Mouse (Mus musculus) megakaryocyte, embryonic 14.5 days (primary cell): ENCODE results near the gene Gse1. TPM values are rescaled to one million over a fixed set of nuclear protein-coding genes. Genes with fewer than 3 reads are reported as not detected.

Experiments
- H3K27me3 ChIP-seq: replicated peaks from 2 replicates; pipeline ENCODE3; 2012; ENCODE audit warnings: inconsistent platforms
- H3K36me3 ChIP-seq: replicated peaks from 2 replicates; pipeline ENCODE3; 2012; ENCODE audit warnings: low read length, inconsistent platforms, mixed read lengths
- H3K4me1 ChIP-seq: 2 replicates; pipeline ENCODE4 v1.6.1; 2012; ENCODE audit warnings: inconsistent platforms
- H3K4me3 ChIP-seq: replicated peaks from 2 replicates; pipeline ENCODE3; 2012; ENCODE audit warnings: moderate library complexity, mild to moderate bottlenecking, inconsistent platforms
- H3K9me3 ChIP-seq: 2 replicates; pipeline ENCODE4 v1.6.1; 2012; ENCODE audit warnings: inconsistent platforms
- FLI1 ChIP-seq: IDR thresholded peaks from 2 replicates; pipeline ENCODE4 v1.6.1; 2012; ENCODE audit warnings: low read length, inconsistent platforms, mixed read lengths
- GATA1 ChIP-seq: IDR thresholded peaks from 3 replicates; pipeline ENCODE4 v1.6.1; 2012; ENCODE audit warnings: mixed read lengths, low read length, inconsistent platforms, borderline replicate concordance
- polyA plus RNA-seq: library from polyadenylated mRNA; stranded (reverse); fragments of >175 nt; gene quantifications from 2 replicates; pipeline ENCODE4 v1.2.3, GENCODE M21; 2012; ENCODE audit warnings: low replicate concordance; ENCODE audit not compliant: insufficient read depth

The Gse1 gene
- polyA plus RNA-seq, 1 experiment = 163 TPM

DNA sequence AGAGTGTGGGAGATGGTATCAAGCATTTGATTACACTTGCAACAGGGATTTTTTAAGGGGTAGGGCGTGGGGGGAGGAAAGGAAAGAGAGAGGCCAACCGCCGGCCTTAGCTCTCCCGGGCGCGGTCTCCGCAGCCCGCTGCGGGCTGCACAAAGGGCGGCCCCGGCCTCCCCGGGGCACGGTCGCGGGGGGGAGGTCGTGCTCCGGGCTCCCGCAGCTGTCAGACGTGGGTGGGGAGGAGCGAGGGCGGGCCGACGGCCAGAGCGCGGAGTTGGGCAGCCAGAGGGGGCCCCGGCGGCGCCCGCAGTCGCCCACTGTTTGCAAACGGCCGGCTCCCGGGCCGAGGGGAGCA, 259.1 kb downstream of the Gse1 start:
- H3K4me1 ChIP-seq = peaks cover 62% of the 10 kb centered on the region

DNA sequence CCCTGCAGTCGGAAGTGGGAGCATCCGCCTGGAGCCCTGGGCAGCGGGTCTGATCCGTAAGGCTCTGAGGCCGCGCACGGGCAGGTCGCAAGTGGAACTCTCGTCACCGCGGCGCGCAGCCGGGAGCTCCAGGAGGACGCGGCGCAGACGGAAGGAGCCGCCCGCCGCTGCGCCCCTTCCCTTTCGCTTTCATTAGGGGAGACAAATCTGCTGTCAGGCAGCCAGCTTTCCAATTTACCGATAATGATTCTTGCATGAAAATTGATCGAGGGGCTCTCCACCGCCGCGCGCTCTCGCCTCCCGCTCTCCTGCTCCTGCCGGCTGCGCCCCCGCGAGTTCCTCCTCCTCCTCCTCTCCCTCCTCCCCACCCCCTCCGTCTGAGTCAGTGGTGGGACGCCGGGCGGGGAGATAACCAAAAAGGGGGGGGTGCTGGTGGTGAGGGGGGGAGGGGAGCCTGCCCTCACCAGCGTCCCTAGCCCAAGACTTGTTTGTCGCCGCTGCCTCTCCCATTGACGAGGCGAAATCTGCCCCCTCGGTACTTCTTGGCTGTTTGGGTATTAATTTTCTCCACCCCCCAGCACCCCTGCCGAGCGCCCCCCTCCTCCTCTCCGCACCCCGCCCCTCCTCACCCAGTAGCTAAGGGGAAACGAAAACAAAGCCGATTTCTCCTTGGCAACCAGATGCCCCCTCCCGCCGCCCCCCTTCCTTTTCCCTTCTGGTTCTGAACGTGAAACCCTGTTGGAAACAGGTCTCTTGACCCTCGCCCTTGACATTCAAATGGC, 259.7 kb downstream of the Gse1 start:
- Histone ChIP-seq H3K4me1 (peaks cover 62% of the 10 kb centered on the region), H3K9me3 (no peaks in the 10 kb centered on the region), H3K36me3 (peaks cover 40% of the 10 kb centered on the region), H3K4me3 (peak overlapping the region; percentile 100), H3K27me3 (no peaks in the 10 kb centered on the region)
- TF ChIP-seq FLI1 (no peak), GATA1 (no peak)

More for the DNA sequence above, 259.1 kb downstream of the Gse1 start:
- Histone ChIP-seq H3K9me3 (no peaks in the 10 kb centered on the region), H3K36me3 (peaks cover 35% of the 10 kb centered on the region), H3K4me3 (peak overlapping the region; percentile 100), H3K27me3 (no peaks in the 10 kb centered on the region)
- no peak for TF ChIP-seq GATA1
- no peak for TF ChIP-seq FLI1

DNA sequence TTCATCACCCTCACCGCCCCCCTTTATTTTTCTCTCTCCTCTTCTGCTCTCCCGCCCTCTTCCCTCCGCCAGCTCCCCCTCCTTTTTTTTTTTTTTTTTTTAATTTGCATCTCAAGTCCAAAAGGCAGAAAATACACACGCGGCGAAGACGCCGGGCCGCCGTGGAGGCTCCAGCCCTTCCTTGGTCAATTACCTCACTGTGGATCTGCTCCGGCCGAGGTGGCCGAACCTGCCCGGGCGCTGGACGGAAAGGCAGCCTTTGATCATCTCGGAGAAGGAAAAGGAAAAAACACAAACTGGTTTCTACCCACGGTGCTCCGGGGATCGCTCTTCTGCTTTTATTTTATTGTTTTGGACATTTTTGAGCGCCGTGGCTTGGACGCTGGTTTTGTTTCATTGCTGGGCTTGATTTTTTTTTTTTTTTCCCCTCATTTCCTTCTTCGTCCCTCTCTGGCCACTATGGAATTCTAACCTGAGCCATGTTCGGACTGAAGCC, 260.4 kb downstream of the Gse1 start:
- H3K9me3 ChIP-seq = no peaks in the 10 kb centered on the region
- H3K27me3 ChIP-seq = no peaks in the 10 kb centered on the region
- TF ChIP-seq FLI1 = no peak
- TF ChIP-seq GATA1 = no peak
- H3K4me3 ChIP-seq = peak overlapping the region; percentile 100
- peaks cover 42% of the 10 kb centered on the region for H3K36me3 ChIP-seq
- peaks cover 62% of the 10 kb centered on the region for H3K4me1 ChIP-seq

DNA sequence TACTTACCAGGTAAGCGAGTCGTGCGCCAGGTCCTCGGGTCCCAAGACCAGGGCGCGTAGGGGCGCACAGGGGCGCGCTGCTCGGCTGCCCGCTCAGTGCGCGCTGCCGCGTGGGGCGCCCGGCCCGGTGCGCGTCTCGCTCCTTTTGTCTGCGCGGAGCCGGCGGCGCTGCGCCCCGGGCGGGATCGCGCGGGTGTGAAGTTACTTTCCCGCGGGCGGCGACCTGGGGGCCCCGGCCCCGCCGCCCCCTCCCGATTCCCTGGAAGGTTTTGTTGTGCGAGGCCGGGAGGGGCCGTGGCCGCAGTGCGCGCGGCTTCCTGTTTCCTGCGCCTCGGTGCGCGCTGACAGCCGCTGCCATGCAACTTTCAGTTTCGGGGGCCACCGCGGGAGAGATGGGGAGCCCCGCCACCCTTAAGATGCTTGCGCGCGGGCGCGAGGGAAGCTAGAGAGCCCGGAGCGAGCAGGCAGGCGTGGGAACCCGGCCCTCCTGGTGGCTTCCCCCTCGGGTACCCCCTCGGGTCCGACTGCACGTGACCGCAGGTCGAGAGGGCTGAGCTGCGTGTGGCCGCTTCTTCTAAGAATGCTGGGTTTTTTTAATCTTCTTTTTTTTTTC, 261.0 kb downstream of the Gse1 start:
- TF ChIP-seq FLI1 = no peak
- TF ChIP-seq GATA1 = no peak
- H3K36me3 ChIP-seq = peaks cover 45% of the 10 kb centered on the region
- peak overlapping the region; percentile 100 for H3K4me3 ChIP-seq
- no peaks in the 10 kb centered on the region for H3K9me3 ChIP-seq
- no peaks in the 10 kb centered on the region for H3K27me3 ChIP-seq
- peaks cover 62% of the 10 kb centered on the region for H3K4me1 ChIP-seq

DNA sequence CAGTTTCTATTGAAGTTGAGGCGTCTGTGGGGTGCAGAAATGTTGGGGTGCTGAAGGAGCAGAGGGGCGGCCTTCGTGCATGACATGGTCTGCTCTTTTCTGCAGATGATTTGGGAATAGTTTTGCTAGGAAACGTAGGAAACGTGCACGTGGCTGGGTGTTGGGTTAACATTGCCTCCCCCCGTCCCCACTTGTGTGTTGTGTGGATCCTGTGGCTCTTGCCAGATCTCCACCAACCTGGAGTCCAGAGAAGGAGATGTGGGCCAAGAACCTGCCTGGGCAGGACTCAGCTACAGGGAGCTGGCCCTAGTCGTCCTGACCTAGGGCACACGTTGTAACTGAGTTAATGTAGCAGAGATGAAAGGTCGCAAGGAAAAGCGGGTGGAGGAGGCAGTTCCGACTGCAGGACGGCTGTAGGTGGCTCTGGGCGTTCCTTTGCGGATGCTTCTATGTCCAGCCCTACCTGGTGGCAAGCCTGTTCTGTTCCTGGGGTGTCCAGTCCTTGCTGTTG, 261.6 kb downstream of the Gse1 start:
- H3K9me3 ChIP-seq = no peaks in the 10 kb centered on the region
- peaks cover 62% of the 10 kb centered on the region for H3K4me1 ChIP-seq
- peaks cover 51% of the 10 kb centered on the region for H3K36me3 ChIP-seq
- peak overlapping the region; percentile 100 for H3K4me3 ChIP-seq
- no peak for TF ChIP-seq GATA1
- H3K27me3 ChIP-seq = no peaks in the 10 kb centered on the region

DNA sequence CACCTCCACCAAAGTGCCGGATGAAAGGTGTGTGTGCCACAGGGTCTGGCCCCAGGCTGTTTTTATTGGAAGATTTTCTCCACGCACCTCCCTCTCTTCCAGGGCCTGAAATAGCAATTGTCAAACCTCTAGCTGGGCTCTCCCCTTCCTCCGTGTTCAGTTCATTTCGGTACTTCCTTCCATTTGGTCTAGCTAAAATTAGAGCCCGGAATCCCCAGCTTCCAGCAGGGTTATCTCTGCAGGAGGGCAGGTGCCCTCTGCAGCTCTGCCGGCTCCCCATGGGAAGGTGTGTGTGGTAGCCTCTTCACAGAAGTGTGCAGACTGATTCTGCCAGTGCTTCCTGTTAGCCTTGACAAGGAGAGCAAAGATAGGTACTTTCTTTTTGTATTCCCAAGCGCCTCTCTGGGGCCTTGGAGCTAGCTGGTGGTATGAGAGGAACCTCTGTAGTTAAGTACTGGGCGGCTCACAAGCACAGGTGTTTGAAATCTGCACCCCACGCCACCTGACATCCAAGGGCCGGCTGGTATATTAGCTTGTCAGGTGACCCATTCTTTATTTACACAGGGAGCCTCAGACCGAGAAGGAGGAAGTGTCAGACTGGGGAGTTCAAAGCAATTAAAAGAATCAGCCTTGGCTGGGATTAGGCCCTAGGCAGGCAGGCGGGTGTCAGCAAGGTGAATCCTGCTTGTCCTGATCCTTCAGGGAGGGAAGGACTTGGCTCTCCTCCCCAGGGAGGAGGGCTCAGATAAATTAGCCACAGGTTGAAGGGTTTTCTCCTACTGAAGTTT, 262.3 kb downstream of the Gse1 start:
- Histone ChIP-seq H3K9me3 (no peaks in the 10 kb centered on the region), H3K27me3 (no peaks in the 10 kb centered on the region), H3K4me3 (peak overlapping the region; percentile 100), H3K36me3 (peaks cover 58% of the 10 kb centered on the region), H3K4me1 (peaks cover 62% of the 10 kb centered on the region)
- TF ChIP-seq GATA1 (no peak), FLI1 (no peak)

DNA sequence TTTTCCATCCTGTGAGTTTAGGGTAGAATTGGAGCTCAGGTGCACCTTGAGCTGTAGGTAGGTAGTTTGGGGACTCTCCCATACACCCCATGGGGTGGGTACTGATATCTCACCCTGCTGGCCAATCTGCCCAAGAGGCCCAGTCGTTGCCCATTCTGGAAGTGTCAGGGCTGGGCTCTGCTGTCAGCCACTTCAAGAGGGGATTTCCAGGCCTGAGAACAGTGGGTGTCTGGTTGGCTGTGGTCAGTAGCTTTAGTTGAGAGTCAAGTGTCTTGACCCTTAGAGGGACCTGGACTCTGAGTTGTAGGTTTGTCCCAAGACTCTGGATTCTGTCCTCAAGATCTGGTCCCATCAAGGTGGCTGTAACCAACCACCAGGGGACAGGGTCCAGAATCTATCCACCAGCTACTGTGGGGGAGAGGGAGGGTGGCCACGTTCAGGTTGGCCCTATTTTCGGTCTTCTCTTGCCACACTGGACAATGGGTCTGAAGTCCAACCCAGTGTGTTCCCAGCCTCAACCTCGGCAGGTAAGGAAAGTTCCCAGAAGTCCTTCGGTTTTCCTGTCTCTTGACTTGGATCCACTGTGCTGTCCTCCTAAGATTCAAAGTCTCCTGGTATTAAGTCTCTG, 263.0 kb downstream of the Gse1 start:
- Histone ChIP-seq H3K4me3 (peak overlapping the region; percentile 100), H3K4me1 (peaks cover 62% of the 10 kb centered on the region), H3K36me3 (peaks cover 63% of the 10 kb centered on the region), H3K9me3 (no peaks in the 10 kb centered on the region), H3K27me3 (no peaks in the 10 kb centered on the region)
- TF ChIP-seq GATA1 (no peak), FLI1 (no peak)

DNA sequence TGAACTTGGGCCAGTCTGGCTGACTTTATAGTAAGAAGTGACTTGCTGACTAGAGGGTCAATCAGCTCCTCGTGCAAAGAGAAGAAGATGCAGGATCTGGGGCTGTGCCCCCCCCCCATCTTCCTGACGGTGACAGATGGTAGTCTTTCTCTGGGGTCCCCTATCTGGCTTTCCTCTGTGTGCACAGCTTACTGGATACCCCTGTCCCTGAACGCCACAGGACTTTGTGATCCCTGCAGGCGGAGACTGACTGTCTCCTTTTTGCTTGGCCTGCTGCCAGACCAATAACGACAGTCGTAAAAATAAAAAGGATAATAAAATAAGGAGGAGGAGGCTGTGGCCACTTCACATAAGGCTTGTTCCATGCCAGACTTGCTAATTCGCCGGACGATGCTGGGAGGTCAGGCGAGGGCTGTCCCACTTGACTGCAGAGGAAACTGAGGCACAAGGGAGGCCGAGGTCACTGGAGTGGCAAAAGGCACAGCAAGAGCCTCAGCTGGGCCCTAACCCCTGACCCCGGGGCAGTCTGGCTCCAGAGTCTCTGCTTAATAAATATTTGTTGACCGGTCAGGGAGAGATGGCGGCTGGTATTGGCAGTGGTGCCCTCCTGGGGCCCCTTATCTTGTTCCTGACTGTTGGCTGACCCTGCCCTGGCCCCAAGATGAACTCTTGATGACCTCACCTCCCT, 264.1 kb downstream of the Gse1 start:
- H3K36me3 ChIP-seq = peaks cover 74% of the 10 kb centered on the region
- no peaks in the 10 kb centered on the region for H3K27me3 ChIP-seq
- no peaks in the 10 kb centered on the region for H3K9me3 ChIP-seq
- H3K4me1 ChIP-seq = peaks cover 67% of the 10 kb centered on the region
- peak overlapping the region; percentile 100 for H3K4me3 ChIP-seq
- TF ChIP-seq GATA1 (no peak), FLI1 (no peak)

DNA sequence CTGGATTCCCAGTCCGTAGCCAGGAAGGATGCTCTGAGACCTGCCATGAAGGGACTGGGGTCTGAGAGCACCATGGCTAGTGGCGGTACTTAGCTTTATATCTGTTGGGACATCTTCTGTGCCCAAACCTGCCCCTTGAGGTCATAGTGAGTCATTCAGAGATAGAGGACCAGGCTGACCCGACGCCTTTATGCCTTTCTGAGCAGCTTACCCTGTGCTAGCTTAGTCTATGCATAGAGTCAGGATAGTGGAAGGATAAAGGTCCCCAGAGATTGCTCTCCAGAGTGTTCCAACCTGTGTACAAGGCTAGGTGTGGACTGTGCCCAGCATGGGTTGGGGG, 264.6 kb downstream of the Gse1 start:
- Histone ChIP-seq H3K4me1 (peaks cover 72% of the 10 kb centered on the region), H3K36me3 (peaks cover 79% of the 10 kb centered on the region), H3K27me3 (no peaks in the 10 kb centered on the region), H3K9me3 (no peaks in the 10 kb centered on the region), H3K4me3 (peak overlapping the region; percentile 100)
- no peak for TF ChIP-seq FLI1
- no peak for TF ChIP-seq GATA1
